Mouse (Mus musculus) c-Kit-positive CD71-positive TER-119-negative erythroid progenitor cells, embryonic 14.5 days (primary cell): Measurements from ENCODE around the gene Flt1.

ENCODE experiments used
- DNase-seq: peaks from one replicate; pipeline ENCODE4 v3.0.0-alpha.2; 2013; ENCODE audit warnings: low read depth

The Flt1 gene

DNA sequence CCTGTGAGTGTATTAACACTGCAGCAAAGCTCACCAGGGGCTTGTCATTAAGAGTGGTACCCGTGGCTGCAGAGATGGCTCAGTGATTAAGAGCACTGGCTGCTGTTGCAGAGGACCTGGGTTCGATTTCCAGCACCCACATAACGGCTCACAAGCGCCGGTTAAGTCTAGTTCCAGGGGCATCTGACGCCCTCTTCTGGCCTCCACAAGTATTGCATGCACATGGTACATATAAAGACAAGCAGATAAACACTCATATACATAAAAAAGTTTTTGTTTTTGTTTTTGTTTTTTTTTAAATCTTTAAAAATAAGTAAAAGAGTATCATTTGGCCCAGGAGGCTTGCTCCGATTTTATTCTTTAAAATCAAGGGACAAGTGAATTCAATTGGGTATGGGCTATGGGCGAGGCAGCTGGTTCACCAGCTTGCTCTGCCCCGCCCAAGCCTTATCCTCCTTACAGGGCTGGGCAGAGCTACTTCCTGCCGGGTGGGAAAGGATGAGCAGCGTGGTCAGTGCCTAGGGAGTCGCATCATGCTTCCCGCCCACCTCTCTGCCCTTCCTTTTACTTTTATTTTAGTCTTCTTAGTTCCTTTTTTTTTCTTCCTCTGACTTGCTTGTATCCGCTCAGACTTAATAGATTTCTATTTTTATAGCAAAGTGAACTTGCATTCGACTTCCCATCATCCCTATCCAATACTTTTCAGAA lies 57.0 kb downstream of the Flt1 start:
- no peak for DNase-seq

DNA sequence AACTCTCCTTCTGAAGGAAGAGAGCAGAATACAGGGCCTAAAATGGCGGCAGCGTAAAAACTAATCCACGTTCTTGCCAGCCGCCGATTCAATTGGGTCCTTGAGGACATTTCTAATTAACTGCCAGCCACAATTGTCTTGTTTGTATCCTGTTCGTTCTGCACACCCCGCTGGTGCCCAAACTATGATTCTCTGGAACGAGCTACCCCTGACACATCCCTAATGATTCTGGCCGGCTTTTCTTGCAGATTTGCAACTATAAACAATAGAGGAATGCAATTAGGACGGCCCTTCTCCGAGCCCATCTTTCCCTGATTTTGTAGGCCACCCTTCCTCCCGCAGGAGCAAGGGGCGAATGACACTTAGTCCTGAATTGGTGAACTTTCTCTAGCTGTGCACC lies 59.9 kb downstream of the Flt1 start:
- no peak for DNase-seq

DNA sequence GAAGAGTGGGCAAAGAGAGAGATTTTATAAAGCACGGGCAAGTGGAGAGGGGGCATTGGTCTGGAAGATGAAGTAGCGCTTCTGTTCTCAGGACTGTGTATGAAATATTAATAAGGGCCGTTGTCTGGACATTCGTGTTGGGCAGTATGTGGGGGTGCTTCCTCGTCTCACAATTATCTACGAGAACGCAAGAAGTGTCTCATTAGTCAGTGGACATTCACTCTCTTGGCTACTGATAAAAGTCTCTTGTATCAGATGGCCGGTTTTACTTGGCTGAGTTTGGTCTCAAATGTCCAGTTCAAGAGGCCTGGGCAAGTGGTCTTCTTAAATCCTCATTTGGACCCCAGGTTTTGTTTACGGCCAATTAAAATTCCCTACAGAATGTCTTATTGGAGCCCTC lies 60.4 kb downstream of the Flt1 start:
- DNase-seq = no peak

DNA sequence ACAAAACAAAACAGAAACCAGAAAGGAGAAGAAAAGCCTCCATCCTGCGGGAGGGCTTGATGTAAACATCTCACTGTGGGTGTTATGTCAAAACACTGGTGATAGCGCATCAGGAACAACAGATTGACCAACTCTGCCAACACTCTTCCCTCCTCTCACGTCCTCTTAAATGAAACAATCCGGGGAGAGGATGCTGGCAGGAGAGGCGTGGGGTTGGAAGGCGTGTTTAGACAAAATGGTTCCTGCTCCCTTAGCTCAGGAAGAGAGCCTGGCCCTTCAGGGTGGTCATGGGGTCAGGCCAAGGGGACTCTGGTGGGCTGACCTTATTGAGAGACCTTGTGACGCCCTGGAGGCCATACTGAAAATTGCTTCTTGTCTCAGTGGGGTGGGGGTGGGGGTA lies 65.9 kb downstream of the Flt1 start:
- no peak for DNase-seq

DNA sequence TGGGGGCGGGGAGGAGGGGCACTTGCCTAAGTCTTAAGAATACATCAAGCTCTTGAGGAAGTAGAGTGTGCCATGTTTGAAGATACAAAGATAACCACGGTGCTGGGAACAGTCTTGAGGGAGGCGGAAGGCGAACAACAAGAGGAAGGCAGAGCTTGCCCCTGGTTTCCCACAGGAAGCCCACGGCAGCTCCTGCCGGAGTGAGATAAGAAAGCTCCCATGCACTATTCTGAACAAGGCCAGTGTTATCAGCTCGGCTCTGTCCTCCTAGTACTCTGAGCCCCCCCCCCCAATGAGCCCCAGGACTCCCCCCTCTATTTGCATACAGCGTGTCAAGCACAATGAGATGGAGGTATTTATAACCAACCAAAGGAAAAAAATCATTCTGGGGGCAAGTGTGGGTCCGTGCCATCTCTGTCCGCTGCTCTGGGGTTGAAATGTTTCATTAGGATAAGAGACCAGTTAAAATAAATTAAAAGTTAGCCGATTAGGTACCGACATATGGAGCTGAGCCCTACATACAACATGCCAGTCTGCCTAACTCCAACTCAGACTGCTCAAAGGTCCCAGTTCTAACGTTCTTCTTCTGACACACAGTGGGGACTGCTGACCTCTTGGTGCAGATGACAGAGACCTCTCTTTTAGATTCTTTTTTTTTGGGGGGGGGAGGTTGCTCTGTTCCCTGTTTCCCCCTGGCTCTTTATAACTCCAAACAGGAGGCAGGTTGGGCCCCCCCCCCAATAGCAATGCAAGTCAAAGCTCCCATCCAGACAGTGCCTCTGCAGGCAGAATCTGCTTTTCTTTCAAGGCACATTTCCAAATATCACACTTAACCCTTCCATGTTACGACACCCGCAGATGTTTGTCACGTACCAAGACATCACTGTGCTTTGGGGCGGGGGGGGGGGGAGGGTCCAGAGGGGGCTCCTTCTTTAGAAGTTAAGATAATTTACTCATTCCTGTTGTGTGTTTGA lies 67.6 kb downstream of the Flt1 start:
- peak; percentile 39 for DNase-seq

DNA sequence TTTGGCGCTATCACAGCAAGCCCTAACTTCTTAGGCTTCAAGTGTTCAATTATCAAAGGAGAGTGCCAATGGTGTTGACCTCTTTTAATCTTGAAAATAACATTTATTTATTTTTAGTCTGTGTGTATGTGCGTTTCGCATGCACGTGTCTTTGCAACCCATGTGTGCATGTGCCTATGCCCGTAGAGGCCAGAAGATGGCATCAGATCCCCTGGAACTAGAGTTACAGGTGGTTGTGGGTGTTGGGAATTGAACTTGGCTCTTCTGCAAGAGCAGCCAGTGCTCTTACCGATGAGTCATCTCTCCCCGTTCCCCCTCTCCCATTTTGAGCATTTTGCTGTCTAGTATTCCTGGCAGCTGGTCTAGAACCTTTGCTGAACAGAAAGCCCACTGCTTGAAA lies 70.0 kb downstream of the Flt1 start:
- DNase-seq = no peak

DNA sequence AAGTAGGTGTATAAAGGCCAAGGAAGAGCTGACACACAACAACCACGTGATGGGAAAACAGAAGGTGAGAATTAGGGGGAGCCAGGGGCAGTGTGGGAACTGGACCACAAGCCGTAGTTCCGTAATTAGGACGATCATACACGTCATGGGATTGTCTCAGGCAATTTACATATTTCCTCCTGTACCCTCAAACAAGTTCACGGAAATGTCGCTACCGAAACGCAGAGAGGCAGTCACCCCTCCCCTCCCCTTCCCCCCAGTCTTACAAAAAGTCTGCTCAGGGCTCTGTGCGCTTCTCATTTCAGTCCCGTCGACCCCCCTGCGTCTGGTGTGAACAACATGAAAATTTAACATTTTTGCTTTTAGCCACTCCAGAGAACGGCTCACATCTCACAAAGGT lies 74.6 kb downstream of the Flt1 start:
- no peak for DNase-seq

DNA sequence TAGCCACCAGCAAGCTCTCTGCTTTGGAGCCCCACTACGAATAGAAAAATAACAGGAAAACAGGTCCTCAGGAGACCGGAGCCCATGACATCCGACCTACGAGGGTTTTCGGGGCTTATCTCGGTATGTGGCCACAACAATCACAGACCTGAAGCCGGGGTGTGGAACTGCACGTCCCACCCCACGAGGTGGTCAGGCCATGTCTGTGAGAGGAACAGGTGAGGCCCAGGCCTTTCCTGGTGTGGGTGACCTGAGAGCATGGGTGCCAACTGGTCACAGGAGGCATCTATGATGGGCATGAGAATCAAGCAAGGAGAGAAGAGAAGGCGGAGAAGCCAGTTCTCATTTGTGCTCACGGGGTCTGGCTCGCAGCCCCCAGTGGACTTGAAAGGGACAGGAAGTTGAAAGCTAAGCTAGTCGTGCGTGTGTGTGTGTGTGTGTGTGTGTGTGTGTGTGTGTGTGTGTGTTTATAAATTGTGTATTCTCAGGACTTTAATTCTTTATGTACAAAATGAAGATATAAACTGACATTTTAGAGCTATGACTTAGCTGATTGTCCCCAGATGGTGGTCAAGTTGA lies 79.4 kb downstream of the Flt1 start:
- DNase-seq = no peak

DNA sequence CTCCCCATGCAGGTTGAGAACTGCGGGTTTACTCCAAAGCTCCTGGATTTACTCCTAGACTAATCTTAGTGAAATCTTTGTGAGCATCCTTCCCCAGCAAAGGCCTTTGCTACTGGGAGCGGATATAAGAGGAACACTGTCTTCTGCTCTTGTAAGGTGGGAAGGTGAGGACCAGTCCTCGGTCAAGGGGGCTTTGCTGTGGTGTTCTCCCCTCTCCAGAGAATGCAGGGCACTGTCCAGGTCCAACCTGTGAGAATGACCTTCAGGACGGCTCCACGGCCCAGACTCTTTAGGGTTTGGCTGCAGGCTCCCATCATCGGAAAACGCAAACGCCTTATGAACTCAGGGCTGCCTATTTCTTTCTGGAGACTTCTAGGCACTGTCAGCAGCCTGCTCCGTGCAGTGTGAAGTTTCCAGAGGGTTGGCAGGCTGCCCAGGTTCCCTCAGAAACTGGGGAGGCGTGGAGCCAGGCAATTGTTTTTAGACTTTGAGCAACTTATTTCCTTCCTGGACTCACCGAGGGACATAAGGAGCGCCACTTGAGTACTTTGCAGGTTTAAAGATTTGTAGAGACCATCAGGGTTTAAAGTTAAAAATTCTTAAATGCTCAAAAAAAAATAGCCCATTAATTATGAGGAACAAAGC lies 80.7 kb downstream of the Flt1 start:
- no peak for DNase-seq

DNA sequence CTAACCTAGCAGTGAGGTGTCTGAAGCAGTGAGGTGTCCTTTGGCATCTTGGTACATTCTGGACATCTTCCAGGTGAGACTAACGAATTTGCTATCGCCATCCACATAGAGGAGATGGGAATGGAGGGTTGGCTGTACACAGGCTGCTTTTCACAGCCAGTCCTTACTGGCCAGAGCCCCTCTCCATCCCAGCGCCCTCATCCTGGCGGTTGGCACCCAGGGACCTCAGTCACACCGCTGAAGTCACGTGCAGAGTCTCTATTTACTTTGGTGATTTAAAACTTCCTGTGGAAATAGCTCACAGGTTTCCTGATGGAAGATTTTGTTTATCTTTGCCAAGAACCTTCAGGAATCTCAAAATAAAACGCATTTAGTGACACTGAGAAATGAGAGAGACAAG lies 84.4 kb downstream of the Flt1 start:
- DNase-seq = no peak

DNA sequence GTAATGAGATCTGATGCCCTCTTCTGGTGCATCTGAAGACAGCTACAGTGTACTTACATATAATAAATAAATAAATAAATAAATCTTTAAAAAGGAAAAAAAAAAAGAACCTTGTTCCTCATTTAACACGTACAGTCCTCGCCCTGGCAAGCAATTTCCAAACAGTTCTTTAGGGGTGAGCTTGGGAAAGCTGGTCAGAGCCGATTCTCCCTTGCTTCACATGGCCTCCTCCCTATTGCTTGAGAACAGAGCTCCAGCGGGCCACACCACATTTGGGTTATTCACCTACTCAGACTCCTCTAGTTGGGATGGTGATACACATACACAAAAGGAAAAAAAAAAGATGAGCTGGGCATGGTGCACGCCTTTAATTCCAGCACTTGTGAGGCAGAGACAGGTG lies 85.9 kb downstream of the Flt1 start:
- DNase-seq = no peak

DNA sequence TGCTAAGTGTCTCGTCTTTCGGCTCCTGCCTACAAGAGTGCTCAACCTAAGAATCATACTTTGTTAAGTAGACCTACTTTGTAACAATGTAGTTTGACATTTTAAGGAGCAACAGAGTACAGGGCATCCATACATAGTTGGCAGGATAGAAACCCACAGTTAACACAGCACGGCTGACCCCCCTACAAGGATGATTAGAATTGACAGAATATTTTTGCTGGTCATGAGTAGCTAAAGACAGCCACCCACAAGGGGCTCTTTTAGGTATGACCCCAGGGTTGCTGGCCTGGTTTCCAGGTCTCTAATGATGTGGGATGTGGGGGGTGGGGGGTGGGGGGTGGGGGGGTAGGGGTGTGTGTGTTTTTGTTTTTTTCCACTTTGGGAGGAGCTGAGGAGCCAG lies 89.1 kb downstream of the Flt1 start:
- no peak for DNase-seq

DNA sequence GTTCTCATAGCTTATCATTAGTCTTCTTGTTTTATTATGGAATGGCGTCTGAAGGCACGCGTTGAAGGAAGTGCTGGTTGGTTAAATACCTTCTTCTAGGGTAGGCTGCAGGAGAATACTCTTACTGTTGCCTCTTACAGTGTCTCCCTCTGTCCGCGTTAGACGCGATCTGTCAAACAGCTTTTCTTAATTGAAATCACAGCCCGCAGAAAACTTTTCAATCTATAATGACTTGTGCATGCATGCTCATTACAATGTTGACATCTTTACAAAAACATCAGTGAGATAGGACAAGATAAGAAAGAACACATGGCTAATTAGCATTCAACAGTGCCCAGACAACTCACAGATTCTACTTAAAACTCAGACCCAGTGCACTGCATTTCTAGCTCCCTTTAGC lies 89.9 kb downstream of the Flt1 start:
- DNase-seq = no peak

DNA sequence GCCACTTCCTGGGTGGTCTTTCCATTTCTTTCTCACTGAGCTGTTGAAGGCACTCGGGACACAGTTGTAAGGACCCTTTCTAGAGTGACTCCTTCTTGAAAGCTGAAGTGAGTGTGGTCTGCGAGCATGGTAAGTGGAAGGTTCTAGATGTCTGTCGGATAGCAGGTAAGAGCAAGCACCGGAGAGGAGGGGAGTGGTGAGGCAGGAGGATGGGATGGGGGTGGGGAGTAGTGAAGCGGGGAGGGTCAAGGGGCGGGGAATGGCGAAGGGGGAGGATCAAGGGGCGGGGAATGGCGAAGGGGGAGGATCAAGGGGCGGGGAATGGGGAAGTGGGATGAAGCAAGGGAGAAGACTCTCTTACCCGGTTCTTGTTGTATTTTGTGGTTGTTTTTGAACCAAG lies 91.8 kb downstream of the Flt1 start:
- no peak for DNase-seq

DNA sequence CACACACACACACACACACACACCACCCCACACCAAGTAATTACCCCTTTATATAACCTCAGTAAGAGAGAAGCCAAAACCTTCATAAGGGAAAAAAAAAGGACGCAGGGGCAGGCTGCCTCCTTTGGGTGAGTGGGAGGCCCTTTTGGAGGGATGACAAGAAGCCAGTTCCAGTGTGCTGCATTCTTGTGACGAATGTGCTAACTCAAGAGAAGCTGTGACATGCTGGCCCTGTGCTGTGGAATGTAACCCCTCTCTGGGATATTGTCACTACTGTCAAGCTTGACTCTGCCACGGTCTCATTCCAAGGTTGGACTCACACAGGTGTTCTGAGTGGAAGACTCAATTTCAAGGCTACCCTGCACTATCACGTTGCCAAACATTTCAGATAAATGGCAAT lies 93.1 kb downstream of the Flt1 start:
- DNase-seq = no peak

DNA sequence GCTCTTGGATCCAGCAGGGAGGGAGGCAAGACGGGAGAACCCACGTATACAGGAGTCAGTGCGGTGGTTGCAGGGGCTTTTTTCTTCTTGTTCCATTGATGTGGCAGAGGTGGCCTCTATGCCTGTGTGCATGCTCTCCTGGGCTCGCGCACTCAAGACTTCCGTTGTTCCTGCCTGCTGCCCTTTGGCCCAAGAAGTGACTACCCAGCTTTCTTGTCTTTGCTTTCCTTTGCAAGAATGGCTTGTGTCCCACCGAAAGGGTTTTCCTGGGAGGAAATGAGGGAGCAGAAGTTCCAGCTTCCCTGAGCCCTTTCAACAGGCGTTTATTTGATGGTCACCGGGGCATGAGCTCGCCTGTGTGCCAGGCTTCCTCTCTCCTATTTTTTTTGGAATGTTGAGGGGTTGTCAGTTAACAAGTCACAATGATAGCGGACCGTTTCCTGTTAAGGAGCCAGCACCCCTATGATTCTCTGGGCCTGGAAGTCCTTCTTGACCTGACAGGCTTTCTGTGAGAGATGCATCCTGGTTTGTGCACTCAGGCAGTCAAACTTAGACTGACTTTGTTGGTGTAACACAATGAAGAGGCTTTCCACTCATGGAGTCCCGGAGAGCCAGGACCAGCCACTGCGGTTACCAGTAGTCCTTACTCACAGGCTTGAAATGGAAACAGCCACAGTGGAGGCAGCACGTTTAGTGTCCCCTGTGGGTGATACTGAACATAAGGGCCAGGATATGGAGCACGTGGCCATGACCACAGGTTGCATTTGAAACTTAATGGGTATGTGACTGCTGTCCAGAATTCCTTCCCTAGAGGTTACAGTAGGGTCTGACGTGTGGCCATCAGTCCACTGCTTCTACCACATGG lies 95.2 kb downstream of the Flt1 start:
- no peak for DNase-seq

DNA sequence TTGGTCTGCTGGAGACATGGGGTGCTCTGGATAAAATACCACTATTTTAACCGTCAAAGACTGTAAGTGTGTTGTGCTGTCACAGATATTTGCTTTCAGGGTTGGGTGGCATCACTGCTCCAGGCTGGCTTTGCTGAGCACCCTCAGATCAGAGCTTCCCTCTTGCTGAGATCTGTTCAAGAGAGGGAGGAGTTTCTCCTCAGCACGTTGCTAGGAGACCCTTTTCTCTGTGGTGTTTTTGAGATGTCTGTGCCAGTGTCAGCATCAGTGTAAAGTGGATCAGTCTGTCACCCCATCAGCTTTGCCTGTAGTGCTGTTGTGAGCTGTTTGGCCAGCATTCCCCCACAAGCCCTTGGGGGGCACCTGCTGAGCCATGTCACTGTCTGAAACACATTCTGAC lies 98.9 kb downstream of the Flt1 start:
- DNase-seq = no peak

DNA sequence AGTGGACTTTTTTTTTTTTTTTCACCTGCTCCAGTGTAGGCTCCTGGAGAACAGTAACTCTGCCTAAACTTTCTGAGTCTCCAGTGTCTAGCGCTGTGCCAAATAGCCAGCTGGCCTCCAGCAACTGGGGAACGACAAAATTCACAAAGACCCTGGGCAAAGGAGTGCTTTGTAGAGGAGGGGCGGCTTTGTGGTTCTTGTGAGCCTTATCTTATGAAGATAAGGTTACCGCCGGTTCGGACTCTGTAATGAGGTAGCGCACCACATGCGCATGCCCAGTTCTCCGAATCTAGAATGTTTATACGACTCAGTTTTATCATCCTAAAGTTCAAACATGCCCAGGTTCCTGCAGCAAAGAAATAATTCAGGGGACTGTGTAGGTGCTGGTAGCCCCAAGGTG lies 102.1 kb downstream of the Flt1 start:
- no peak for DNase-seq

DNA sequence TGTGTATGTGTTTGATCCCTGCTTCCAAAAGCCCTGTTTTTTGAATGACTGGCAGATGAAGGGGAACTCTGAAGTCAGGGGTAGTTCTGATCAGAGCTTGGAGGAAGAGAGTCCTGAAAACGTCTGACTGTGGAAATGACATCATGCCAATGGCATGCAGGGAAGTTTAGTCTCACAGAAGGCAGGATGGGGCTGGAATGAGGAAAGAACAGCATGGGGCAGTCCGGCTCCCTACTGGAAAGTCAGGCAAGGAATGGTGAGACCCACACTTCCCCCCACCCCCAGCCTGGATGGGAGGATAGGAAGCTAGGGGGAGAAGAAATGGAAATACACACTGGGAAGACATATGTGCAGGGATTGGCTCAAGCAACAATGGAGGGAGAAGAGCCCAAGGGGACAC lies 105.6 kb downstream of the Flt1 start:
- no peak for DNase-seq

DNA sequence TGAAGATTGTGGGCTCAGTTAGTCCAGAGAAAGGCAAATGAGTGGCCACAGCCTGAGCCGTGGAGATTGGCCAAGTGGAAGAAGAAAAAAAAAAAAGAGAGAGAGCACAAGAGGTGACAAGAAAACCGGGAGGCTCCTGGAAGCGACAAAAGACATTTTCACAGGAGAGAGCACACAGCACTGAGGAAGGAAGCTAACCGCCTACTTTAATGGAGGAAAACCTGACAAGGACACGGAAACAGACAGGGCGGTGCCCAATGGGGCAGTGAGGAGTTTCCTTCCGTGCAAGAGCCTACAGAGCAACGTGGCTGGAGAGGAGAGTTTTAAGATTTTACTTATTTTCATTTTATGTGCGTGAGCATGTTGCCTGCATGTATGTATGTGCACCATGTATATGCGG lies 107.6 kb downstream of the Flt1 start:
- DNase-seq = no peak

DNA sequence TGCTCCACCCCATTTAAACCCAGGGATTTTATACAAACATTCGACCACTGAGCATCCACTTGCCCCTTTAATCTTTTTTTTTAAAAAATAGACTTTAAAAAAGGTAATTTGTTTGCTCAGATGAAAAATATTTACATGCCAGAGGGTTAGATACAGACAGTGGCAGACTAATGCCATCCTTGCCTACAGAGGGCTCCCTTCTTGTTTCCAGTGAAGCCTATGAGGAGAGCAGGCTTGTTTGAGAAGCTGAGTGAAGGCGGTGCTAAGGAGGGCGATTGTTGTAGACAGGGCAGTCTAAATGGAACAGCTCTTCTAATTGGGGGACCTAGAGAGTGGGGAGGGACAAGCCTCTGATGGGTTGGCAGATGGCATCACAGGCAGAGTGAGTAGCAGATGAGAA lies 109.4 kb downstream of the Flt1 start:
- no peak for DNase-seq

DNA sequence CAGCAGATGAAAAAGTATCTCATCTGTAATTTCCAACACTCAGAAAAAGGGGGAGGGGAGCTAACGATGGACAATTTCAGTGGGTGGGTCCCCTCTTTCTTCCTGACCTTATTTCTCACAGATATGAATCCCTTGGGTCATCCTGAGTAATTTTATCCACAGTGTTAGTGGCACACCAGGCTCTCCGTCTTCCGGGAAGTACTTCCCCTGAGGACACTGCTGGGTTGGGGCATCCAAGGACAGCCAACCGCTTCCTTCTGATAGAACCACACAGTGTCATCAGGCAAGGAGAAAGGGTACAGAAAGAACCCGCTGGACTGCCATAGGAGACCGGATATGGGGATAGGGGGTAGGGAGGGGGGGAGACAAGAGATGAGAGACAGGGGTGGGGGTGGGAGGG lies 111.2 kb downstream of the Flt1 start:
- DNase-seq = no peak
